Mouse (Mus musculus) B cell, adult 2 months (primary cell): Measurements from ENCODE around the gene Rtel1.

Experiments used
- DNase-seq, 2 experiments: peaks; one replicate each; pipeline ENCODE4 v3.0.0; 2022

Gene Rtel1

GRCm38 (mm10) chr2:181319248-181320102 lies at the start of gene Rtel1:
Gene Rtel1, plus strand, starts transcription at chr2:181319739.
- peak; percentile 87 to 88 for DNase-seq

GRCm38 (mm10) chr2:181272092-181272491 lies 47.4 kb upstream of the Rtel1 start:
- DNase-seq = no peak

GRCm38 (mm10) chr2:181273829-181274228 lies 45.7 kb upstream of the Rtel1 start:
- DNase-seq = no peak

- no peak for DNase-seq
Observed at GRCm38 (mm10) chr2:181274639-181275038, 44.9 kb upstream of the Rtel1 start.

- no peak for DNase-seq
Observed at GRCm38 (mm10) chr2:181276766-181277165, 42.8 kb upstream of the Rtel1 start.

GRCm38 (mm10) chr2:181277866-181278265 lies 41.7 kb upstream of the Rtel1 start:
- no peak for DNase-seq

- no peak for DNase-seq
Observed at GRCm38 (mm10) chr2:181279968-181280367, 39.6 kb upstream of the Rtel1 start.

- DNase-seq = peak in 1 of 2 experiments; percentile 6
Observed at GRCm38 (mm10) chr2:181286629-181287337, 32.8 kb upstream of the Rtel1 start.

GRCm38 (mm10) chr2:181287338-181287957 lies 32.1 kb upstream of the Rtel1 start:
- DNase-seq = peak; percentile 79 to 81

- peak; percentile 92 for DNase-seq
Observed at GRCm38 (mm10) chr2:181287958-181288350, 31.6 kb upstream of the Rtel1 start, which contains the start of gene Gmeb2. Gene Gmeb2, minus strand, starts transcription at chr2:181288035.

- DNase-seq = no peak
Observed at GRCm38 (mm10) chr2:181288691-181289090, 30.8 kb upstream of the Rtel1 start.

GRCm38 (mm10) chr2:181290937-181291336 lies 28.6 kb upstream of the Rtel1 start:
- DNase-seq = no peak

GRCm38 (mm10) chr2:181302041-181302440 lies 17.5 kb upstream of the Rtel1 start:
- peak in 1 of 2 experiments; percentile 9 for DNase-seq

GRCm38 (mm10) chr2:181304944-181305343 lies 14.6 kb upstream of the Rtel1 start:
- DNase-seq = no peak

- peak; percentile 68 to 70 for DNase-seq
Observed at GRCm38 (mm10) chr2:181307144-181307804, 12.3 kb upstream of the Rtel1 start.

GRCm38 (mm10) chr2:181312435-181312834 lies 7.1 kb upstream of the Rtel1 start:
- no peak for DNase-seq

GRCm38 (mm10) chr2:181313006-181313343 lies 6.6 kb upstream of the Rtel1 start:
- no peak for DNase-seq

- DNase-seq = peak in 1 of 2 experiments; percentile 11
Observed at GRCm38 (mm10) chr2:181313344-181314079, 6.0 kb upstream of the Rtel1 start.

- peak; percentile 37 to 44 for DNase-seq
Observed at GRCm38 (mm10) chr2:181314080-181314810, 5.3 kb upstream of the Rtel1 start, which contains the start of gene Stmn3. Gene Stmn3, minus strand, starts transcription at chr2:181314500.

GRCm38 (mm10) chr2:181320103-181320499 lies 562 bp downstream of the Rtel1 start:
- DNase-seq = no peak

- DNase-seq = no peak
Observed at GRCm38 (mm10) chr2:181322136-181322535, 2.6 kb downstream of the Rtel1 start.
